Mouse (Mus musculus) neural tube, embryonic 13.5 days (tissue): Measurements from ENCODE around the gene Rnf128. TPM values are rescaled to one million over a fixed set of nuclear protein-coding genes. Genes with fewer than 3 reads are reported as not detected.

Experiments
- ATAC-seq: fragments of 200-750 bp; cut with Nextera tagmentation; 2 replicates; pipeline ENCODE4 v1.8.0; 2017; ENCODE audit warnings: low read depth, mild to moderate bottlenecking, moderate TSS enrichment, moderate library complexity
- H3K27ac ChIP-seq: fragments of 300-500 bp; sonication (generic); replicated peaks from 2 replicates; pipeline ENCODE4 v1.5.1; 2015; ENCODE audit warnings: moderate library complexity, mild to moderate bottlenecking, inconsistent platforms
- H3K27me3 ChIP-seq: fragments of 300-500 bp; sonication (generic); 2 replicates; pipeline ENCODE4 v1.6.1; 2015; ENCODE audit warnings: mild to moderate bottlenecking, inconsistent platforms
- H3K36me3 ChIP-seq: fragments of 300-500 bp; sonication (generic); 2 replicates; pipeline ENCODE4 v1.6.1; 2015; ENCODE audit warnings: mild to moderate bottlenecking, inconsistent platforms
- H3K4me1 ChIP-seq: fragments of 300-500 bp; sonication (generic); replicated peaks from 2 replicates; pipeline ENCODE4 v1.6.1; 2015; ENCODE audit warnings: inconsistent platforms
- H3K4me2 ChIP-seq: fragments of 300-500 bp; sonication (generic); 2 replicates; pipeline ENCODE4 v1.6.1; 2015; ENCODE audit warnings: inconsistent platforms, mild to moderate bottlenecking, moderate library complexity
- H3K4me3 ChIP-seq: fragments of 300-500 bp; sonication (generic); 2 replicates; pipeline ENCODE4 v1.5.1; 2015; ENCODE audit warnings: mild to moderate bottlenecking, inconsistent platforms
- H3K9ac ChIP-seq: fragments of 300-500 bp; sonication (generic); 2 replicates; pipeline ENCODE4 v1.6.1; 2015; ENCODE audit warnings: moderate library complexity, mild to moderate bottlenecking, inconsistent platforms
- H3K9me3 ChIP-seq: fragments of 300-500 bp; sonication (generic); 2 replicates; pipeline ENCODE4 v1.6.1; 2016; ENCODE audit warnings: inconsistent platforms
- WGBS: fragments of 180-500 bp; shearing (Covaris S2); methylation state at CpG from one replicate; pipeline ENCODE4 v1.1.7; 2015; 5-methylcytosine and 5-hydroxymethylcytosine counted together
- polyA plus RNA-seq: library from polyadenylated mRNA; unstranded; fragments of >200 nt; fragmentation: Nextera tagmentation; extraction: Ambion mirVana; gene quantifications from 2 replicates; pipeline ENCODE4 v1.2.1, GENCODE M21; 2015

Gene Rnf128
- polyA plus RNA-seq = 2.5 TPM in 2 replicates

- ATAC-seq = no peak
- Histone ChIP-seq H3K27me3 (peaks cover 8% of the 10 kb centered on the region; the same call in 1 of the 2 replicates), H3K27ac (no peak within 1 kb of the TSS), H3K4me2 (no peak within 1 kb of the TSS), H3K9ac (no peak within 1 kb of the TSS), H3K9me3 (no peaks in the 10 kb centered on the region), H3K4me3 (no peak within 1 kb of the TSS), H3K4me1 (no peaks in the 10 kb centered on the region), H3K36me3 (no peaks in the 10 kb centered on the region)
- WGBS = 77% methylated on average over 8 of the region's 8 CpGs
Observed at GRCm38 (mm10) chrX:139562925-139563461, at the start of gene Rnf128. Gene Rnf128 (plus strand): TSS chrX:139563316.

- Histone ChIP-seq H3K36me3 (no peaks in the 10 kb centered on the region), H3K27me3 (0 out of 2 replicates have a peak, but pooled peaks cover 6% of the 10 kb centered on the region), H3K4me1 (no peaks in the 10 kb centered on the region), H3K4me3 (no peak overlapping the region), H3K4me2 (no peak overlapping the region), H3K27ac (no peak overlapping the region), H3K9ac (no peak overlapping the region), H3K9me3 (no peaks in the 10 kb centered on the region)
- ATAC-seq = no peak
- 86% methylated on average over 2 of the region's 2 CpGs for WGBS
Observed at GRCm38 (mm10) chrX:139516156-139516555, 47.0 kb upstream of the Rnf128 start.

GRCm38 (mm10) chrX:139519251-139519650 is 43.9 kb upstream of the Rnf128 start:
- Histone ChIP-seq H3K4me1 (no peaks in the 10 kb centered on the region), H3K4me3 (no peak overlapping the region), H3K9ac (no peak overlapping the region), H3K4me2 (no peak overlapping the region), H3K27ac (no peak overlapping the region), H3K27me3 (0 out of 2 replicates have a peak, but pooled peaks cover under 1% of the 10 kb centered on the region), H3K36me3 (no peaks in the 10 kb centered on the region), H3K9me3 (no peaks in the 10 kb centered on the region)
- 85% methylated on average over 2 of the region's 2 CpGs for WGBS
- no peak for ATAC-seq

- H3K4me2 ChIP-seq = no peak overlapping the region
- H3K36me3 ChIP-seq = no peaks in the 10 kb centered on the region
- no peak for ATAC-seq
- no peak overlapping the region for H3K4me3 ChIP-seq
- no peaks in the 10 kb centered on the region for H3K4me1 ChIP-seq
- H3K9me3 ChIP-seq = no peaks in the 10 kb centered on the region; the same call in 1 of the 2 replicates
- WGBS = 80% methylated on average over 5 of the region's 5 CpGs
- no peaks in the 10 kb centered on the region for H3K27me3 ChIP-seq
- no peak overlapping the region for H3K27ac ChIP-seq
- no peak overlapping the region for H3K9ac ChIP-seq
Observed at GRCm38 (mm10) chrX:139524303-139525091, 38.6 kb upstream of the Rnf128 start.

GRCm38 (mm10) chrX:139525724-139526123 is 37.4 kb upstream of the Rnf128 start:
- Histone ChIP-seq H3K4me2 (no peak overlapping the region), H3K27ac (no peak overlapping the region), H3K9me3 (no peaks in the 10 kb centered on the region; the same call in 1 of the 2 replicates), H3K27me3 (no peaks in the 10 kb centered on the region), H3K9ac (no peak overlapping the region), H3K36me3 (no peaks in the 10 kb centered on the region), H3K4me1 (no peaks in the 10 kb centered on the region), H3K4me3 (no peak overlapping the region)
- WGBS = 84% methylated on average over 2 of the region's 2 CpGs
- no peak for ATAC-seq

GRCm38 (mm10) chrX:139526984-139527383 is 36.1 kb upstream of the Rnf128 start:
- 91% methylated on average over 4 of the region's 4 CpGs for WGBS
- no peak for ATAC-seq
- H3K4me2 ChIP-seq = no peak overlapping the region

GRCm38 (mm10) chrX:139529678-139530077 is 33.4 kb upstream of the Rnf128 start:
- Histone ChIP-seq H3K4me3 (no peak overlapping the region), H3K27ac (no peak overlapping the region), H3K36me3 (no peaks in the 10 kb centered on the region), H3K9ac (no peak overlapping the region), H3K4me1 (no peaks in the 10 kb centered on the region), H3K27me3 (no peaks in the 10 kb centered on the region), H3K4me2 (no peak overlapping the region), H3K9me3 (no peaks in the 10 kb centered on the region; the same call in 1 of the 2 replicates)
- no peak for ATAC-seq

More at GRCm38 (mm10) chrX:139526984-139527383, 36.1 kb upstream of the Rnf128 start:
- H3K4me1 ChIP-seq = no peaks in the 10 kb centered on the region
- no peaks in the 10 kb centered on the region for H3K27me3 ChIP-seq
- H3K9me3 ChIP-seq = no peaks in the 10 kb centered on the region; the same call in 1 of the 2 replicates
- H3K36me3 ChIP-seq = no peaks in the 10 kb centered on the region
- H3K4me3 ChIP-seq = no peak overlapping the region
- H3K27ac ChIP-seq = no peak overlapping the region
- H3K9ac ChIP-seq = no peak overlapping the region

- Histone ChIP-seq H3K4me3 (no peak overlapping the region), H3K27ac (no peak overlapping the region), H3K27me3 (peaks cover 4% of the 10 kb centered on the region; the same call in 1 of the 2 replicates), H3K9me3 (no peaks in the 10 kb centered on the region), H3K4me2 (no peak overlapping the region), H3K36me3 (no peaks in the 10 kb centered on the region), H3K9ac (no peak overlapping the region), H3K4me1 (no peaks in the 10 kb centered on the region)
- 70% methylated on average over 4 of the region's 4 CpGs for WGBS
- no peak for ATAC-seq
Observed at GRCm38 (mm10) chrX:139532293-139532692, 30.8 kb upstream of the Rnf128 start.

- WGBS = 81% methylated on average over 5 of the region's 5 CpGs
- ATAC-seq = no peak
- no peak overlapping the region for H3K9ac ChIP-seq
- no peak overlapping the region for H3K4me3 ChIP-seq
- no peaks in the 10 kb centered on the region for H3K9me3 ChIP-seq
- H3K27me3 ChIP-seq = peaks cover 8% of the 10 kb centered on the region; the same call in 1 of the 2 replicates
- no peaks in the 10 kb centered on the region for H3K4me1 ChIP-seq
- H3K27ac ChIP-seq = no peak overlapping the region
- no peak overlapping the region for H3K4me2 ChIP-seq
- H3K36me3 ChIP-seq = no peaks in the 10 kb centered on the region
Observed at GRCm38 (mm10) chrX:139537641-139538397, 25.3 kb upstream of the Rnf128 start.

- Histone ChIP-seq H3K27ac (no peak overlapping the region), H3K9me3 (no peaks in the 10 kb centered on the region), H3K27me3 (peaks cover 4% of the 10 kb centered on the region; the same call in 1 of the 2 replicates), H3K4me1 (no peaks in the 10 kb centered on the region), H3K9ac (no peak overlapping the region), H3K36me3 (no peaks in the 10 kb centered on the region), H3K4me2 (no peak overlapping the region), H3K4me3 (no peak overlapping the region)
- WGBS = 72% methylated on average over 7 of the region's 7 CpGs
- no peak for ATAC-seq
Observed at GRCm38 (mm10) chrX:139543726-139544125, 19.4 kb upstream of the Rnf128 start.

- Histone ChIP-seq H3K36me3 (no peaks in the 10 kb centered on the region), H3K9ac (no peak overlapping the region), H3K9me3 (no peaks in the 10 kb centered on the region), H3K4me2 (no peak overlapping the region), H3K4me3 (no peak overlapping the region), H3K27me3 (peaks cover 4% of the 10 kb centered on the region; the same call in 1 of the 2 replicates), H3K27ac (no peak overlapping the region), H3K4me1 (no peaks in the 10 kb centered on the region)
- ATAC-seq = no peak
- 77% methylated on average over 5 of the region's 5 CpGs for WGBS
Observed at GRCm38 (mm10) chrX:139550456-139550855, 12.7 kb upstream of the Rnf128 start.

- Histone ChIP-seq H3K4me1 (no peaks in the 10 kb centered on the region), H3K36me3 (no peaks in the 10 kb centered on the region), H3K27me3 (no peaks in the 10 kb centered on the region; the same call in 1 of the 2 replicates), H3K27ac (no peak overlapping the region), H3K4me3 (no peak overlapping the region), H3K9me3 (no peaks in the 10 kb centered on the region), H3K4me2 (no peak overlapping the region), H3K9ac (no peak overlapping the region)
- ATAC-seq = no peak
- WGBS = 80% methylated on average over 2 of the region's 2 CpGs
Observed at GRCm38 (mm10) chrX:139552090-139552489, 11.0 kb upstream of the Rnf128 start.
